Mouse (Mus musculus) urinary bladder, postnatal 14 days (tissue): ENCODE results near the gene Scamp1.
A peak's percentile ranks its signal among the peaks of the same experiment; 100 is the strongest.
"Not testable (repeated sequence)": the region's sequence is repeated elsewhere in the genome, so short reads cannot be mapped to it uniquely, and the experiment has no call there.

ENCODE experiments used
- DNase-seq: peaks from one replicate; pipeline ENCODE4 v3.0.0; 2021; ENCODE audit warnings: low spot score

The Scamp1 gene

GRCm38 (mm10) chr13:94285281-94285871 lies at the start of gene Scamp1:
TSS of gene Scamp1 (minus strand) at chr13:94285857.
- DNase-seq: peak; percentile 92

GRCm38 (mm10) chr13:94330392-94330979 lies 44.8 kb upstream of the Scamp1 start:
- DNase-seq: no peak

- not testable (repeated sequence) for DNase-seq
These were observed 43.3 kb upstream of the Scamp1 start for GRCm38 (mm10) chr13:94329005-94329404.

- peak; percentile 38 for DNase-seq
These were observed 42.4 kb upstream of the Scamp1 start for GRCm38 (mm10) chr13:94328063-94328462.

GRCm38 (mm10) chr13:94322475-94322874 lies 36.8 kb upstream of the Scamp1 start:
- DNase-seq: no peak

- no peak for DNase-seq
These were observed 35.6 kb upstream of the Scamp1 start for GRCm38 (mm10) chr13:94321094-94321792.

GRCm38 (mm10) chr13:94316975-94317511 lies 31.4 kb upstream of the Scamp1 start:
- DNase-seq: no peak

- not testable (repeated sequence) for DNase-seq
These were observed 27.2 kb upstream of the Scamp1 start for GRCm38 (mm10) chr13:94312812-94313211.

- no peak for DNase-seq
These were observed 22.6 kb upstream of the Scamp1 start for GRCm38 (mm10) chr13:94308279-94308678.

GRCm38 (mm10) chr13:94307531-94307930 lies 21.9 kb upstream of the Scamp1 start:
- no peak for DNase-seq

- DNase-seq: no peak
These were observed 21.3 kb upstream of the Scamp1 start for GRCm38 (mm10) chr13:94306968-94307289.

GRCm38 (mm10) chr13:94306277-94306967 lies 20.8 kb upstream of the Scamp1 start:
- peak; percentile 37 for DNase-seq

GRCm38 (mm10) chr13:94300946-94301538 lies 15.4 kb upstream of the Scamp1 start:
- no peak for DNase-seq

- no peak for DNase-seq
These were observed 14.6 kb upstream of the Scamp1 start for GRCm38 (mm10) chr13:94300232-94300631.

- DNase-seq: peak; percentile 34
These were observed 12.7 kb upstream of the Scamp1 start for GRCm38 (mm10) chr13:94298401-94298800.

GRCm38 (mm10) chr13:94296371-94296770 lies 10.7 kb upstream of the Scamp1 start:
- DNase-seq: no peak

GRCm38 (mm10) chr13:94295922-94296321 lies 10.3 kb upstream of the Scamp1 start:
- DNase-seq: no peak

- DNase-seq: no peak
These were observed 9.2 kb upstream of the Scamp1 start for GRCm38 (mm10) chr13:94294886-94295285.

GRCm38 (mm10) chr13:94293911-94294310 lies 8.3 kb upstream of the Scamp1 start:
- DNase-seq: no peak

- DNase-seq: no peak
These were observed 538 bp upstream of the Scamp1 start for GRCm38 (mm10) chr13:94286195-94286594.

GRCm38 (mm10) chr13:94284543-94285269 lies 951 bp downstream of the Scamp1 start:
- peak; percentile 55 for DNase-seq

- no peak for DNase-seq
These were observed 6.2 kb downstream of the Scamp1 start for GRCm38 (mm10) chr13:94279420-94279819.
